Mouse (Mus musculus) bone marrow, adult 2 months (tissue): ENCODE results near the gene Fzd5.

ENCODE experiments used
- CTCF ChIP-seq: fragments of 200-500 bp; IDR thresholded peaks from 2 replicates; pipeline ENCODE4 v1.5.1; 2011; ENCODE audit warnings: low read length, control low read depth; ENCODE audit not compliant: control insufficient read depth, insufficient read depth
- POLR2A ChIP-seq: fragments of 200-500 bp; IDR thresholded peaks from 2 replicates; pipeline ENCODE4 v1.6.1; 2011; ENCODE audit warnings: low read depth, mild to moderate bottlenecking, control low read depth, low read length, borderline replicate concordance; ENCODE audit not compliant: control insufficient read depth

DNA sequence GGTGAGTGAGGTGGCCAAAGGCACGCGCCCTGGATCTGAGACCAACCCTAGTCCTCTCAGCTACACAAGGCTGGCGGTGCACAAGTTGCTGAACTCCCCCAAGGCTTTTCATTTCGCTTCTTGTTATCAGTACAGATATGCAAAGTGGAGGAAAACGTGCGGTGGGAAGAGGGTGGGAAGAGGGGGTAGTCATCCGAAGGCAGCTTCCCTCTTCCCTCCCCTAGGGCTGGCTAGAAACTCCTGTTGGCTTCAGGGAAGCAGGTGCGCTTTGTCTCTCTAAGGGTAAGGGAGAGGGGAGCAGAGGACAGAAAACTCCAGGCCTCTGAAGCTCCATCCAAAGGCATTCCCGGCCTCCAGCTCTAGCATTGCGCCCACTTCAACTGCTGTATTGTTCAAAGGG lies 5.4 kb downstream of the Fzd5 start:
- TF ChIP-seq POLR2A, result no peak
- TF ChIP-seq CTCF, result no peak
